Mouse (Mus musculus): ENCODE data around the gene Mapk1.

The Mapk1 gene

GRCm38 (mm10) chr16:16983131-16983533 is at the start of gene Mapk1:
TSS of gene Mapk1 (plus strand) at chr16:16983382.
- H3K4me1 ChIP-seq (replicated peaks; ENCODE audit: low read depth, low read length) = peaks cover 40% of the 10 kb centered on the region
- no peaks in the 10 kb centered on the region for H3K9me3 ChIP-seq (ENCODE audit: low read length)
- TF ChIP-seq NANOG (IDR thresholded peaks at IDR 0.05; ENCODE audit: borderline replicate concordance, low read length) (no peak), POU5F1 (IDR thresholded peaks at IDR 0.05; ENCODE audit: borderline replicate concordance, low read length) (no peak), CTCF (conservative IDR thresholded peaks at IDR 0.05; ENCODE audit: low read length) (no peak)
- H3K27me3 ChIP-seq (ENCODE audit: insufficient read depth, low read length) = no peaks in the 10 kb centered on the region
- peaks cover 29% of the 10 kb centered on the region for H3K36me3 ChIP-seq (ENCODE audit: insufficient read depth, low read length)
- H3K4me3 ChIP-seq (replicated peaks; ENCODE audit: low read length) = peak within 1 kb of the TSS; percentile 97

- Histone ChIP-seq H3K27me3 (ENCODE audit: insufficient read depth, low read length) (no peaks in the 10 kb centered on the region), H3K36me3 (ENCODE audit: insufficient read depth, low read length) (no peaks in the 10 kb centered on the region), H3K4me1 (replicated peaks; ENCODE audit: low read depth, low read length) (no peaks in the 10 kb centered on the region), H3K4me3 (replicated peaks; ENCODE audit: low read length) (peak overlapping the region; percentile 32; the same call in 1 of the 2 replicates), H3K9me3 (ENCODE audit: low read length) (peaks cover 38% of the 10 kb centered on the region)
- TF ChIP-seq CTCF (conservative IDR thresholded peaks at IDR 0.05; ENCODE audit: low read length) (no peak), NANOG (IDR thresholded peaks at IDR 0.05; ENCODE audit: borderline replicate concordance, low read length) (no peak), POU5F1 (IDR thresholded peaks at IDR 0.05; ENCODE audit: borderline replicate concordance, low read length) (no peak)
These were observed 43.6 kb upstream of the Mapk1 start for GRCm38 (mm10) chr16:16939543-16939942.

GRCm38 (mm10) chr16:16941078-16941477 is 42.1 kb upstream of the Mapk1 start:
- no peak for TF ChIP-seq NANOG (IDR thresholded peaks at IDR 0.05; ENCODE audit: borderline replicate concordance, low read length)
- no peak for TF ChIP-seq POU5F1 (IDR thresholded peaks at IDR 0.05; ENCODE audit: borderline replicate concordance, low read length)
- TF ChIP-seq CTCF (conservative IDR thresholded peaks at IDR 0.05; ENCODE audit: low read length) = no peak
- Histone ChIP-seq H3K27me3 (ENCODE audit: insufficient read depth, low read length) (no peaks in the 10 kb centered on the region), H3K4me1 (replicated peaks; ENCODE audit: low read depth, low read length) (no peaks in the 10 kb centered on the region), H3K36me3 (ENCODE audit: insufficient read depth, low read length) (no peaks in the 10 kb centered on the region), H3K9me3 (ENCODE audit: low read length) (peaks cover 38% of the 10 kb centered on the region), H3K4me3 (replicated peaks; ENCODE audit: low read length) (no peak overlapping the region)

- Histone ChIP-seq H3K4me1 (replicated peaks; ENCODE audit: low read depth, low read length) (peaks cover 25% of the 10 kb centered on the region), H3K9me3 (ENCODE audit: low read length) (no peaks in the 10 kb centered on the region), H3K4me3 (replicated peaks; ENCODE audit: low read length) (no peak overlapping the region), H3K27me3 (ENCODE audit: insufficient read depth, low read length) (no peaks in the 10 kb centered on the region), H3K36me3 (ENCODE audit: insufficient read depth, low read length) (no peaks in the 10 kb centered on the region)
- TF ChIP-seq NANOG (IDR thresholded peaks at IDR 0.05; ENCODE audit: borderline replicate concordance, low read length) = no peak
- no peak for TF ChIP-seq CTCF (conservative IDR thresholded peaks at IDR 0.05; ENCODE audit: low read length)
- TF ChIP-seq POU5F1 (IDR thresholded peaks at IDR 0.05; ENCODE audit: borderline replicate concordance, low read length) = no peak
These were observed 24.6 kb upstream of the Mapk1 start for GRCm38 (mm10) chr16:16958575-16958974.

- Histone ChIP-seq H3K36me3 (ENCODE audit: insufficient read depth, low read length) (no peaks in the 10 kb centered on the region), H3K27me3 (ENCODE audit: insufficient read depth, low read length) (no peaks in the 10 kb centered on the region), H3K9me3 (ENCODE audit: low read length) (no peaks in the 10 kb centered on the region), H3K4me3 (replicated peaks; ENCODE audit: low read length) (no peak overlapping the region), H3K4me1 (replicated peaks; ENCODE audit: low read depth, low read length) (peaks cover 25% of the 10 kb centered on the region)
- no peak for TF ChIP-seq NANOG (IDR thresholded peaks at IDR 0.05; ENCODE audit: borderline replicate concordance, low read length)
- TF ChIP-seq POU5F1 (IDR thresholded peaks at IDR 0.05; ENCODE audit: borderline replicate concordance, low read length) = no peak
- TF ChIP-seq CTCF (conservative IDR thresholded peaks at IDR 0.05; ENCODE audit: low read length) = no peak
These were observed 23.3 kb upstream of the Mapk1 start for GRCm38 (mm10) chr16:16959907-16960306.

- H3K4me3 ChIP-seq (replicated peaks; ENCODE audit: low read length) = no peak overlapping the region
- TF ChIP-seq NANOG (IDR thresholded peaks at IDR 0.05; ENCODE audit: borderline replicate concordance, low read length) (no peak), POU5F1 (IDR thresholded peaks at IDR 0.05; ENCODE audit: borderline replicate concordance, low read length) (no peak), CTCF (conservative IDR thresholded peaks at IDR 0.05; ENCODE audit: low read length) (no peak)
- no peaks in the 10 kb centered on the region for H3K36me3 ChIP-seq (ENCODE audit: insufficient read depth, low read length)
- H3K9me3 ChIP-seq (ENCODE audit: low read length) = no peaks in the 10 kb centered on the region
- H3K4me1 ChIP-seq (replicated peaks; ENCODE audit: low read depth, low read length) = peaks cover 4% of the 10 kb centered on the region; the same call in 1 of the 2 replicates
- peaks cover 2% of the 10 kb centered on the region; the same call in 1 of the 2 replicates for H3K27me3 ChIP-seq (ENCODE audit: insufficient read depth, low read length)
These were observed 18.0 kb upstream of the Mapk1 start for GRCm38 (mm10) chr16:16965149-16965548.

GRCm38 (mm10) chr16:16966290-16966689 is 16.9 kb upstream of the Mapk1 start:
- Histone ChIP-seq H3K4me3 (replicated peaks; ENCODE audit: low read length) (no peak overlapping the region), H3K27me3 (ENCODE audit: insufficient read depth, low read length) (peaks cover 2% of the 10 kb centered on the region; the same call in 1 of the 2 replicates), H3K9me3 (ENCODE audit: low read length) (no peaks in the 10 kb centered on the region), H3K36me3 (ENCODE audit: insufficient read depth, low read length) (no peaks in the 10 kb centered on the region), H3K4me1 (replicated peaks; ENCODE audit: low read depth, low read length) (no peaks in the 10 kb centered on the region)
- TF ChIP-seq NANOG (IDR thresholded peaks at IDR 0.05; ENCODE audit: borderline replicate concordance, low read length) (no peak), CTCF (conservative IDR thresholded peaks at IDR 0.05; ENCODE audit: low read length) (no peak), POU5F1 (IDR thresholded peaks at IDR 0.05; ENCODE audit: borderline replicate concordance, low read length) (no peak)

GRCm38 (mm10) chr16:16978061-16978460 is 5.1 kb upstream of the Mapk1 start:
- Histone ChIP-seq H3K4me3 (replicated peaks; ENCODE audit: low read length) (no peak overlapping the region), H3K4me1 (replicated peaks; ENCODE audit: low read depth, low read length) (peaks cover 4% of the 10 kb centered on the region; the same call in 1 of the 2 replicates), H3K36me3 (ENCODE audit: insufficient read depth, low read length) (peaks cover 3% of the 10 kb centered on the region; the same call in 1 of the 2 replicates), H3K9me3 (ENCODE audit: low read length) (peaks cover 41% of the 10 kb centered on the region), H3K27me3 (ENCODE audit: insufficient read depth, low read length) (no peaks in the 10 kb centered on the region)
- TF ChIP-seq CTCF (conservative IDR thresholded peaks at IDR 0.05; ENCODE audit: low read length) (no peak), NANOG (IDR thresholded peaks at IDR 0.05; ENCODE audit: borderline replicate concordance, low read length) (no peak), POU5F1 (IDR thresholded peaks at IDR 0.05; ENCODE audit: borderline replicate concordance, low read length) (no peak)

GRCm38 (mm10) chr16:16978765-16979164 is 4.4 kb upstream of the Mapk1 start:
- H3K4me3 ChIP-seq (replicated peaks; ENCODE audit: low read length) = no peak overlapping the region
- H3K9me3 ChIP-seq (ENCODE audit: low read length) = peaks cover 41% of the 10 kb centered on the region
- H3K36me3 ChIP-seq (ENCODE audit: insufficient read depth, low read length) = peaks cover 3% of the 10 kb centered on the region; the same call in 1 of the 2 replicates
- H3K27me3 ChIP-seq (ENCODE audit: insufficient read depth, low read length) = no peaks in the 10 kb centered on the region
- H3K4me1 ChIP-seq (replicated peaks; ENCODE audit: low read depth, low read length) = peaks cover 4% of the 10 kb centered on the region; the same call in 1 of the 2 replicates
- TF ChIP-seq CTCF (conservative IDR thresholded peaks at IDR 0.05; ENCODE audit: low read length) (no peak), POU5F1 (IDR thresholded peaks at IDR 0.05; ENCODE audit: borderline replicate concordance, low read length) (no peak), NANOG (IDR thresholded peaks at IDR 0.05; ENCODE audit: borderline replicate concordance, low read length) (no peak)

Measured in E14TG2a.4 (cell line).